7 mouse cellular contexts compared by ENCODE assay signal in genomic region chr14:56669046-56669620, GRCm38 (mm10). TPM values are rescaled to one million over a fixed set of nuclear protein-coding genes. Genes with fewer than 3 reads are reported as not detected.
DNase-seq lines count a peak whose midpoint lies in the region; ATAC-seq and TF ChIP-seq lines count a peak whose summit lies in the region.

No protein-coding gene starts in this region.

- H3K36me3 ChIP-seq in spleen, adult 2 months (ENCODE audit: control insufficient read depth, insufficient read depth, low read length) = peaks cover 6% of the 10 kb centered on the region
- H3K36me3 ChIP-seq in embryonic facial prominence, embryonic 12.5 days = peaks cover 13% of the 10 kb centered on the region
- H3K36me3 ChIP-seq in limb, embryonic 10.5 days = peaks cover 31% of the 10 kb centered on the region
- peaks cover 8% of the 10 kb centered on the region for H3K36me3 ChIP-seq in small intestine, adult 2 months (ENCODE audit: control insufficient read depth, insufficient read depth, low read length)

- H3K27ac ChIP-seq in spleen, adult 2 months (ENCODE audit: insufficient read depth, low read length) = no peak overlapping the region
- H3K27ac ChIP-seq in embryonic facial prominence, embryonic 12.5 days = no peak overlapping the region
- H3K27ac ChIP-seq in limb, embryonic 10.5 days = peak overlapping the region; percentile 94
- peak overlapping the region; percentile 61; the same call in 1 of the 2 replicates for H3K27ac ChIP-seq in small intestine, adult 2 months (ENCODE audit: insufficient read depth, low read depth, low read length)

- no peak for DNase-seq in spleen, adult 2 months (ENCODE audit: low read depth in 1 of 2, low spot score in 2 of 2)
- no peak for DNase-seq in spleen, adult 12 weeks (ENCODE audit: low spot score)
- peak; percentile 35 for DNase-seq in limb, embryonic 10.5 days (ENCODE audit: low spot score)
- no peak for DNase-seq in adrenal gland, adult (ENCODE audit: inconsistent age in 2 of 2, low spot score in 1 of 2)
- DNase-seq in gastrocnemius, adult 8-10 months (ENCODE audit: low spot score in 2 of 2) = no peak

- H3K4me1 ChIP-seq in spleen, adult 2 months (ENCODE audit: control insufficient read depth, insufficient read depth, insufficient read length) = peaks cover 4% of the 10 kb centered on the region; the same call in 1 of the 2 replicates
- peaks cover 14% of the 10 kb centered on the region for H3K4me1 ChIP-seq in embryonic facial prominence, embryonic 12.5 days
- peaks cover 20% of the 10 kb centered on the region for H3K4me1 ChIP-seq in limb, embryonic 10.5 days
- H3K4me1 ChIP-seq in small intestine, adult 2 months (ENCODE audit: control insufficient read depth, insufficient read depth, insufficient read length, low read length) = no peaks in the 10 kb centered on the region

- WGBS in spleen, adult 2 months = 11% methylated on average over 13 of the region's 13 CpGs
- 9% methylated on average over 13 of the region's 13 CpGs for whole genome bisulfite sequencing in embryonic facial prominence, embryonic 12.5 days
- WGBS in limb, embryonic 10.5 days = 13% methylated on average over 13 of the region's 13 CpGs
- 2% methylated on average over 13 of the region's 13 CpGs for WGBS in small intestine, adult 2 months

- no peaks in the 10 kb centered on the region for H3K27me3 ChIP-seq in spleen, adult 2 months (ENCODE audit: control insufficient read depth, insufficient read depth, low read length)
- no peaks in the 10 kb centered on the region for H3K27me3 ChIP-seq in embryonic facial prominence, embryonic 12.5 days
- no peaks in the 10 kb centered on the region for H3K27me3 ChIP-seq in limb, embryonic 10.5 days (ENCODE audit: low read depth, poor library complexity, severe bottlenecking)
- H3K27me3 ChIP-seq in small intestine, adult 2 months (ENCODE audit: control insufficient read depth, insufficient read depth, low read length) = no peaks in the 10 kb centered on the region

- H3K9ac ChIP-seq in embryonic facial prominence, embryonic 12.5 days = peak overlapping the region; percentile 84

- H3K9me3 ChIP-seq in embryonic facial prominence, embryonic 12.5 days = no peaks in the 10 kb centered on the region
- H3K9me3 ChIP-seq in limb, embryonic 10.5 days (replicated peaks) = no peaks in the 10 kb centered on the region

- no peak for TF ChIP-seq CTCF in spleen, adult 2 months (IDR thresholded peaks at IDR 0.05; ENCODE audit: extremely low read depth, insufficient read depth, insufficient read length, insufficient replicate concordance)
- TF ChIP-seq CTCF in small intestine, adult 2 months (IDR thresholded peaks at IDR 0.05; ENCODE audit: extremely low read depth, insufficient read length, insufficient replicate concordance, low read depth, low read length) = no peak

- H3K4me3 ChIP-seq in spleen, adult 2 months (ENCODE audit: extremely low read depth, insufficient read depth, insufficient read length) = peak overlapping the region; percentile 88; the same call in 1 of the 2 replicates
- H3K4me3 ChIP-seq in embryonic facial prominence, embryonic 12.5 days = peak overlapping the region; percentile 86
- peak overlapping the region; percentile 94 for H3K4me3 ChIP-seq in limb, embryonic 10.5 days
- H3K4me3 ChIP-seq in small intestine, adult 2 months (ENCODE audit: low read depth, low read length) = peak overlapping the region; percentile 95

- H3K4me2 ChIP-seq in embryonic facial prominence, embryonic 12.5 days (replicated peaks) = peak overlapping the region; percentile 67

- no peak for TF ChIP-seq POLR2A in spleen, adult 2 months (IDR thresholded peaks at IDR 0.05; ENCODE audit: low read depth, low read length)
- no peak for TF ChIP-seq POLR2A in small intestine, adult 2 months (IDR thresholded peaks at IDR 0.05; ENCODE audit: low read depth, low read length)

- no peak for ATAC-seq in embryonic facial prominence, embryonic 12.5 days (ENCODE audit: insufficient number of reproducible peaks, insufficient read depth, low FRiP score, low TSS enrichment)

RNA-seq across cellular contexts. Expression of gene Mphosph8, which starts 1.1 kb away (rescaled TPM):
- polyA plus RNA-seq in spleen, adult 2 months (2012; rRNA removed) = 2.4 and 3.0 TPM in 2 replicates
- 33.7 and 37.1 TPM in 2 replicates for polyA plus RNA-seq in embryonic facial prominence, embryonic 12.5 days (2016; fragmentation: Nextera tagmentation; extraction: Ambion mirVana)
- 29.3 and 41.7 TPM in 2 replicates for polyA plus RNA-seq in limb, embryonic 10.5 days (2016; fragmentation: Nextera tagmentation; extraction: Ambion mirVana)
- 0.58 and 0.71 TPM in 2 replicates for polyA plus RNA-seq in small intestine, adult 2 months (2012; rRNA removed)
- total RNA-seq in gastrocnemius, adult 8-10 months (2022) = 10 to 100 TPM; 14.2 to 15.8 (median 15.3) TPM

Comparison
In these comparisons a context has a peak if more than half of its experiments do, and no peak if none do; other contexts are left out.
1. H3K27ac ChIP-seq: peak in limb, embryonic 10.5 days (single experiment) and small intestine, adult 2 months (single experiment); none in spleen, adult 2 months (single experiment) and embryonic facial prominence, embryonic 12.5 days (single experiment).
2. Peak in every context shown above with its lines, with median percentiles within 50 percentile points of each other: H3K4me3 ChIP-seq.